Mouse (Mus musculus) heart, embryonic 12.5 days (tissue): ENCODE measurements at regions not wholly inside any gene's neighbourhood (a gene's known extent, or its start where the extent isn't known, plus 50 kb on each side); places are given as distances from the start of the nearest gene placed in this dataset.

Source experiments
- ATAC-seq: fragments of 200-750 bp; cut with Nextera tagmentation; 2 replicates; pipeline ENCODE4 v1.8.0; 2017; ENCODE audit warnings: moderate TSS enrichment, moderate library complexity; ENCODE audit not compliant: insufficient number of reproducible peaks, low FRiP score
- H3K27ac ChIP-seq: fragments of 300-500 bp; sonication (generic); 2 replicates; pipeline ENCODE4 v1.5.1; 2016; ENCODE audit warnings: mild to moderate bottlenecking, moderate library complexity; ENCODE audit not compliant: poor library complexity, severe bottlenecking
- H3K27me3 ChIP-seq: fragments of 300-500 bp; sonication (generic); replicated peaks from 2 replicates; pipeline ENCODE4 v1.6.1; 2016; ENCODE audit warnings: mild to moderate bottlenecking, moderate library complexity
- H3K36me3 ChIP-seq: fragments of 300-500 bp; sonication (generic); 2 replicates; pipeline ENCODE4 v1.6.1; 2016; ENCODE audit warnings: mild to moderate bottlenecking, moderate library complexity
- H3K4me1 ChIP-seq: fragments of 300-500 bp; sonication (generic); replicated peaks from 2 replicates; pipeline ENCODE4 v1.6.1; 2016; ENCODE audit warnings: mild to moderate bottlenecking
- H3K4me2 ChIP-seq: fragments of 300-500 bp; sonication (generic); 2 replicates; pipeline ENCODE4 v1.6.1; 2016; ENCODE audit warnings: mild to moderate bottlenecking, moderate library complexity
- H3K4me3 ChIP-seq: fragments of 300-500 bp; sonication (generic); 2 replicates; pipeline ENCODE4 v1.5.1; 2016; ENCODE audit warnings: mild to moderate bottlenecking
- H3K9ac ChIP-seq: fragments of 300-500 bp; sonication (generic); 2 replicates; pipeline ENCODE4 v1.6.1; 2016; ENCODE audit warnings: mild to moderate bottlenecking, moderate library complexity
- H3K9me3 ChIP-seq: fragments of 300-500 bp; sonication (generic); replicated peaks from 2 replicates; pipeline ENCODE4 v1.6.1; 2016; ENCODE audit warnings: mild to moderate bottlenecking, moderate library complexity
- WGBS: fragments of 180-500 bp; shearing (Covaris S2); methylation state at CpG from one replicate; pipeline ENCODE4 v1.1.7; 2016; 5-methylcytosine and 5-hydroxymethylcytosine counted together

GRCm38 (mm10) chr4:27979781-27980180 lies 833.1 kb upstream of the Epha7 start:
- 82% methylated on average over 10 of the region's 10 CpGs for WGBS

GRCm38 (mm10) chr4:27981309-27981708 lies 831.6 kb upstream of the Epha7 start:
- H3K4me2 ChIP-seq = no peak overlapping the region
- H3K4me3 ChIP-seq = no peak overlapping the region
- no peaks in the 10 kb centered on the region for H3K27me3 ChIP-seq
- ATAC-seq = no peak
- WGBS = 86% methylated on average over 3 of the region's 3 CpGs
- H3K27ac ChIP-seq = no peak overlapping the region
- H3K9me3 ChIP-seq = no peaks in the 10 kb centered on the region
- no peaks in the 10 kb centered on the region for H3K4me1 ChIP-seq
- no peaks in the 10 kb centered on the region for H3K36me3 ChIP-seq
- no peak overlapping the region for H3K9ac ChIP-seq

More at GRCm38 (mm10) chr4:27979781-27980180, 833.1 kb upstream of the Epha7 start:
- Histone ChIP-seq H3K9me3 (no peaks in the 10 kb centered on the region), H3K4me1 (no peaks in the 10 kb centered on the region), H3K27me3 (no peaks in the 10 kb centered on the region), H3K36me3 (no peaks in the 10 kb centered on the region), H3K27ac (no peak overlapping the region), H3K4me2 (no peak overlapping the region), H3K9ac (no peak overlapping the region), H3K4me3 (no peak overlapping the region)
- no peak for ATAC-seq

- Histone ChIP-seq H3K36me3 (no peaks in the 10 kb centered on the region), H3K4me2 (peak overlapping the region; percentile 17; the same call in 1 of the 2 replicates), H3K9me3 (no peaks in the 10 kb centered on the region), H3K9ac (no peak overlapping the region), H3K4me3 (no peak overlapping the region), H3K27ac (no peak overlapping the region), H3K27me3 (no peaks in the 10 kb centered on the region), H3K4me1 (no peaks in the 10 kb centered on the region)
- WGBS = 50% methylated on average over 4 of the region's 4 CpGs
- ATAC-seq = no peak
These were observed 824.9 kb upstream of the Epha7 start for GRCm38 (mm10) chr4:27987986-27988423.

- no peaks in the 10 kb centered on the region for H3K36me3 ChIP-seq
- H3K9me3 ChIP-seq = no peaks in the 10 kb centered on the region
- H3K27me3 ChIP-seq = no peaks in the 10 kb centered on the region
- 65% methylated on average over 2 of the region's 2 CpGs for WGBS
- H3K4me3 ChIP-seq = no peak overlapping the region
- no peak overlapping the region for H3K9ac ChIP-seq
- no peak for ATAC-seq
- H3K4me1 ChIP-seq = no peaks in the 10 kb centered on the region
- H3K4me2 ChIP-seq = no peak overlapping the region
- H3K27ac ChIP-seq = no peak overlapping the region
These were observed 818.5 kb upstream of the Epha7 start for GRCm38 (mm10) chr4:27994411-27994810.

GRCm38 (mm10) chr4:28001818-28002476 lies 811.0 kb upstream of the Epha7 start:
- ATAC-seq = no peak
- Histone ChIP-seq H3K4me1 (no peaks in the 10 kb centered on the region), H3K27ac (no peak overlapping the region), H3K9me3 (no peaks in the 10 kb centered on the region), H3K36me3 (no peaks in the 10 kb centered on the region), H3K9ac (no peak overlapping the region), H3K4me3 (no peak overlapping the region), H3K4me2 (no peak overlapping the region), H3K27me3 (no peaks in the 10 kb centered on the region)
- 57% methylated on average over 4 of the region's 4 CpGs for WGBS
